14 mouse cellular contexts compared by ENCODE assay signal in the genomic region with DNA sequence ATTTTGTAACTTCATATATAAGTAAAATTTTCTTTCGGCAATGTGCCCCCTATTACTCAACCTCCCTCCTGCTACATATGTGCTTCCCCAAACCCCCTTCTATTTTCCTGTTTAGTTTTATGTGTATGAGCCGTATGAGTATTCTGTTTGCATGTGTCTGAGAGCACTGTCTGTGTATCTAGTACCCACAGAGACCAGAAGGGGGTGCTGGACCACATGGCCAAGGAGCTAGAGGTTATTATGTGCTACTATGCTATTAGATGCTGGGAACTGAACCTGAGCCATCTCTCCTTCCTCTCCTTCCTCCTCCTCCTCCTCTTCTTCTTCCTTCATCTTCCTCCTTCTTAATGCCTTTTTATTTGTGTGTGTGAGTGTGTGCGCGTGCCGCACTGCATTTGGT. TPM values are rescaled to one million over a fixed set of nuclear protein-coding genes. Genes with fewer than 3 reads are reported as not detected.
DNase-seq lines count a peak whose midpoint lies in the region; ATAC-seq and TF ChIP-seq lines count a peak whose summit lies in the region.
"Had no signal": no experiment of that assay in that cellular context is flagged by ENCODE, and none has a peak within 500 bp of the region (broad histone marks: within the 10 kb centered on the region; RNA-seq: fewer than 3 reads in every experiment).

No protein-coding gene starts in this region.

- in situ Hi-C loops in Patski (cut with MboI; ENCODE audit: low pct_unique_long_range_greater_than_20kb), result no loop called here

- H3K36me3 ChIP-seq in intestine, postnatal 0 days (ENCODE audit: control insufficient read depth, insufficient read depth), result no peaks in the 10 kb centered on the region
- H3K36me3 ChIP-seq in intestine, embryonic 15.5 days, result no peaks in the 10 kb centered on the region
- H3K36me3 ChIP-seq in midbrain, postnatal 0 days (ENCODE audit: insufficient read depth, low read length), result no peaks in the 10 kb centered on the region
- no peaks in the 10 kb centered on the region for H3K36me3 ChIP-seq in midbrain, embryonic 11.5 days (ENCODE audit: control insufficient read depth, insufficient read depth, low read length)
- H3K36me3 ChIP-seq: forebrain, embryonic 15.5 days; limb, embryonic 15.5 days; stomach, embryonic 15.5 days had no signal

- WGBS in intestine, postnatal 0 days, result 95% methylated on average over 5 of the region's 5 CpGs
- WGBS in intestine, embryonic 15.5 days, result 89% methylated on average over 5 of the region's 5 CpGs
- WGBS in midbrain, postnatal 0 days, result 94% methylated on average over 5 of the region's 5 CpGs
- WGBS in midbrain, embryonic 11.5 days, result 86% methylated on average over 5 of the region's 5 CpGs

- H3K27me3 ChIP-seq in intestine, postnatal 0 days (replicated peaks; ENCODE audit: control insufficient read depth, insufficient read depth, low read length), result no peaks in the 10 kb centered on the region
- no peaks in the 10 kb centered on the region for H3K27me3 ChIP-seq in intestine, embryonic 15.5 days (replicated peaks)
- H3K27me3 ChIP-seq in midbrain, postnatal 0 days (ENCODE audit: insufficient read depth, low read length), result no peaks in the 10 kb centered on the region
- H3K27me3 ChIP-seq in midbrain, embryonic 11.5 days (ENCODE audit: control insufficient read depth, insufficient read depth, low read length), result no peaks in the 10 kb centered on the region
- H3K27me3 ChIP-seq in Patski, result peaks cover 4% of the 10 kb centered on the region
- H3K27me3 ChIP-seq: forebrain, embryonic 15.5 days; limb, embryonic 15.5 days; stomach, embryonic 15.5 days had no signal

- no peaks in the 10 kb centered on the region for H3K9me3 ChIP-seq in intestine, postnatal 0 days (ENCODE audit: control insufficient read depth)
- no peaks in the 10 kb centered on the region for H3K9me3 ChIP-seq in intestine, embryonic 15.5 days
- H3K9me3 ChIP-seq in midbrain, postnatal 0 days (ENCODE audit: low read length), result no peaks in the 10 kb centered on the region
- no peaks in the 10 kb centered on the region for H3K9me3 ChIP-seq in midbrain, embryonic 11.5 days (ENCODE audit: control insufficient read depth, low read length)
- H3K9me3 ChIP-seq: forebrain, embryonic 15.5 days; limb, embryonic 15.5 days; stomach, embryonic 15.5 days had no signal

- no peak overlapping the region for H3K4me2 ChIP-seq in intestine, postnatal 0 days (replicated peaks; ENCODE audit: low read depth)
- H3K4me2 ChIP-seq in intestine, embryonic 15.5 days (replicated peaks), result no peak overlapping the region
- no peak overlapping the region for H3K4me2 ChIP-seq in midbrain, postnatal 0 days (ENCODE audit: low read depth, low read length, poor library complexity, severe bottlenecking)
- H3K4me2 ChIP-seq in midbrain, embryonic 11.5 days, result no peak overlapping the region
- H3K4me2 ChIP-seq: forebrain, embryonic 15.5 days; limb, embryonic 15.5 days; stomach, embryonic 15.5 days had no signal

- peak; percentile 51 for TF ChIP-seq CTCF in intestine, postnatal 0 days (IDR thresholded peaks at IDR 0.05; ENCODE audit: low read depth)
- peak; percentile 52 for TF ChIP-seq CTCF in midbrain, postnatal 0 days (IDR thresholded peaks at IDR 0.05)
- TF ChIP-seq CTCF in Patski (IDR thresholded peaks at IDR 0.05), result peak; percentile 30

- CTCF ChIA-PET in Patski (lab: Charles Lee), result no interaction called here

- H3K27ac ChIP-seq in intestine, postnatal 0 days (ENCODE audit: low read depth, low read length), result no peak overlapping the region
- no peak overlapping the region for H3K27ac ChIP-seq in intestine, embryonic 15.5 days
- no peak overlapping the region for H3K27ac ChIP-seq in midbrain, postnatal 0 days (ENCODE audit: low read depth, low read length)
- no peak overlapping the region for H3K27ac ChIP-seq in midbrain, embryonic 11.5 days (ENCODE audit: low read depth, low read length)
- H3K27ac ChIP-seq: forebrain, embryonic 15.5 days; limb, embryonic 15.5 days; stomach, embryonic 15.5 days had no signal

- no peaks in the 10 kb centered on the region for H3K4me1 ChIP-seq in intestine, postnatal 0 days (replicated peaks; ENCODE audit: control insufficient read depth, insufficient read depth, low read length)
- H3K4me1 ChIP-seq in intestine, embryonic 15.5 days (replicated peaks), result no peaks in the 10 kb centered on the region
- no peaks in the 10 kb centered on the region for H3K4me1 ChIP-seq in midbrain, postnatal 0 days (ENCODE audit: insufficient read depth, low read length)
- no peaks in the 10 kb centered on the region for H3K4me1 ChIP-seq in midbrain, embryonic 11.5 days (ENCODE audit: control insufficient read depth, insufficient read depth, low read length)
- H3K4me1 ChIP-seq: limb, embryonic 15.5 days; stomach, embryonic 15.5 days had no signal

- ATAC-seq in intestine, postnatal 0 days, result no peak
- ATAC-seq in intestine, embryonic 15.5 days, result no peak
- no peak for ATAC-seq in midbrain, postnatal 0 days (ENCODE audit: low FRiP score)
- ATAC-seq in midbrain, embryonic 11.5 days (ENCODE audit: low FRiP score), result no peak
- ATAC-seq in Patski, result no peak
- peak; percentile 54 for ATAC-seq in megakaryocyte progenitor cell, adult 5-6 weeks (replicated peaks; ENCODE audit: poor library complexity)
- ATAC-seq in monocyte, adult 5-6 weeks (replicated peaks; ENCODE audit: insufficient number of reproducible peaks, low FRiP score, low TSS enrichment, poor library complexity, severe bottlenecking), result no peak
- ATAC-seq: forebrain, embryonic 15.5 days; intestine, embryonic 16.5 days had no signal

- no peak for DNase-seq in midbrain, postnatal 0 days (ENCODE audit: low spot score)
- DNase-seq in midbrain, embryonic 11.5 days (ENCODE audit: low spot score, missing footprints), result no peak
- no peak for DNase-seq in Patski (ENCODE audit: low read depth, low spot score)
- DNase-seq in embryo, embryonic 9.5 days (ENCODE audit: extremely low spot score), result no peak
- DNase-seq: cerebellum, postnatal 14 days had no signal

- H3K4me3 ChIP-seq in intestine, postnatal 0 days (ENCODE audit: low read depth, low read length), result no peak overlapping the region
- no peak overlapping the region for H3K4me3 ChIP-seq in intestine, embryonic 15.5 days (replicated peaks)
- H3K4me3 ChIP-seq in midbrain, postnatal 0 days (ENCODE audit: low read depth, low read length), result no peak overlapping the region
- no peak overlapping the region for H3K4me3 ChIP-seq in midbrain, embryonic 11.5 days (ENCODE audit: low read depth, low read length)
- H3K4me3 ChIP-seq: forebrain, embryonic 15.5 days; limb, embryonic 15.5 days; myocyte; stomach, embryonic 15.5 days had no signal

- POLR2A ChIA-PET in Patski (lab: Charles Lee), result no interaction called here

- no peak overlapping the region for H3K9ac ChIP-seq in intestine, postnatal 0 days (ENCODE audit: low read depth, low read length)
- H3K9ac ChIP-seq in intestine, embryonic 15.5 days, result no peak overlapping the region
- no peak overlapping the region for H3K9ac ChIP-seq in midbrain, postnatal 0 days (replicated peaks; ENCODE audit: low read length, poor library complexity, severe bottlenecking)
- H3K9ac ChIP-seq in midbrain, embryonic 11.5 days (ENCODE audit: low read length), result no peak overlapping the region
- H3K9ac ChIP-seq: forebrain, embryonic 15.5 days; limb, embryonic 15.5 days; stomach, embryonic 15.5 days had no signal

RNA-seq across cellular contexts. Expression of gene Tmem108, which starts 59.2 kb away (rescaled TPM):
- polyA plus RNA-seq in intestine, postnatal 0 days (2015; fragmentation: Nextera tagmentation; extraction: Ambion mirVana), result 3.3 and 3.7 TPM in 2 replicates
- 9.9 and 10.2 TPM in 2 replicates for polyA plus RNA-seq in intestine, embryonic 15.5 days (2015; fragmentation: Nextera tagmentation; extraction: Ambion mirVana)
- 16.9 and 25.2 TPM in 2 replicates for total RNA-seq in midbrain, postnatal 0 days (2014; rRNA removed)
- polyA plus RNA-seq in midbrain, postnatal 0 days (2015; fragmentation: Nextera tagmentation; extraction: Ambion mirVana), result 20.2 and 24.8 TPM in 2 replicates
- polyA plus RNA-seq in midbrain, embryonic 11.5 days (2014; fragmentation: Nextera tagmentation; extraction: Ambion mirVana), result 12.0 and 13.0 TPM in 2 replicates
- polyA plus RNA-seq in Patski (2021), result not detected
- total RNA-seq in megakaryocyte progenitor cell, adult 5-6 weeks (2015), result 0.37 and 0.73 TPM in 2 replicates
- 0.04 and 0.81 TPM in 2 replicates for total RNA-seq in megakaryocyte progenitor cell, adult 5-6 weeks (2017)
- total RNA-seq in monocyte, adult 5-6 weeks (2017), result 0.48 to 0.64 TPM (median 0.49 TPM) in 3 replicates
- polyA plus RNA-seq: myocyte had no signal
